Mouse (Mus musculus): ENCODE data around the gene Ctnnb1.

Ctnnb1 gene

DNA sequence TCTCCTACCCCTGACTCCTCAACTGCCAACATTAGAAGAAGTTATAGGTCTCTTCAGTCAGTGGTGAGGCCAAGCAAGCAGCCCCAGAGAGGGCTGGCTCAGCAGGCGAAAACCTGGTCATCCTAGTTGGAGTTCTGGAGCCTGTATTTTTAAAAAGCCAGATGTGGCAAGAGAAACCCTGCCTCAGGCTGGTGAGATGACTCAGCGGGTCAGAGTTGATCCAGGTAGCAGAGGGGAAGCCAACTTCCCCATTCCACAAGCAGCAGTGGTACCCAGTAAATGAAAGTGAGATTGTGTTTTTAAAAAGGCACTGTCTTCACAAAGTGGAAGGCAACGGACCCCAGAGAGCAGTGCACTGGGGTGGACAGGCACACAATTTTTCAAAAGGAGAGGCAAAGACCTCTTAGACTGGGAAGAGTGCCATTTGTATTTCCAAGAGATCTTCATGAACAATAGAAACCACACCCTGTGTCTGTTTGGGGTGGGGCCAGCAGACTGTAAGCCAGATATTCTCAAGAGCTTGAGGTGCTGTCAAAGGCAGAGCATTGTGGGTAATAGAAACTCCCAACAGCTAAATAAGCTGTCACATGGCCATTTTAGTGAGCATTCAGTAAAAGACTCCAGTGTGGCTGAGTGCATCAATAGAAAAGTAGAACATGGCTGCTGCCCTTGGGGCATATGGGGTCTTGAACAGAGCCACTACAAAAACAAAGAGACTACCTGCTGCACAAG lies 33.1 kb downstream of the Ctnnb1 start:
- DNase-seq (ENCODE audit: low spot score in 2 of 2) = no peak

- no peak for DNase-seq (ENCODE audit: low spot score in 2 of 2)
These were observed 34.1 kb downstream of the Ctnnb1 start for GRCm38 (mm10) chr9:120963104-120963503.

DNA sequence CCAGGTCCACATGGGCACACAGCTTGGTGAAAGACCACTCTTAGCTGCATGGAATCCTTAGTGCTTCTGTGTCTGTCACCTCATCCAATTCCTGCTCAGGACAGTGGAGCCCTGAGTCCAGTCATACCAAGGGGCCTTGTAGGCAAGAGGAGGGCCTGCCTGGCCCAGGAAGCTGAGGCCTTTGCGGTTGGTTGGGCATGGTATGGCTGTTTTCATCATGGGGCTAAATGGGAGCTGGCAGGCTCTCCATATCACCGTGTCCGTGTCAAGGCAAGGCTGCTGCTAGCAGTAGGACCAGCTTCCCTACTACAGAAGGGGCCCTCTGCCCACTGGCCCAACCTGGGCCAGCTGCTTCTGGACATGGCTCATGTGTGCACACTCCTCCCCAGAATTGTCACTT lies 34.7 kb downstream of the Ctnnb1 start:
- no peak for DNase-seq (ENCODE audit: low spot score in 2 of 2)

- no peak for DNase-seq (ENCODE audit: low spot score in 2 of 2)
These were observed 35.2 kb downstream of the Ctnnb1 start for GRCm38 (mm10) chr9:120964224-120964623.

GRCm38 (mm10) chr9:120965007-120965406 lies 36.0 kb downstream of the Ctnnb1 start:
- no peak for DNase-seq (ENCODE audit: low spot score in 2 of 2)

DNA sequence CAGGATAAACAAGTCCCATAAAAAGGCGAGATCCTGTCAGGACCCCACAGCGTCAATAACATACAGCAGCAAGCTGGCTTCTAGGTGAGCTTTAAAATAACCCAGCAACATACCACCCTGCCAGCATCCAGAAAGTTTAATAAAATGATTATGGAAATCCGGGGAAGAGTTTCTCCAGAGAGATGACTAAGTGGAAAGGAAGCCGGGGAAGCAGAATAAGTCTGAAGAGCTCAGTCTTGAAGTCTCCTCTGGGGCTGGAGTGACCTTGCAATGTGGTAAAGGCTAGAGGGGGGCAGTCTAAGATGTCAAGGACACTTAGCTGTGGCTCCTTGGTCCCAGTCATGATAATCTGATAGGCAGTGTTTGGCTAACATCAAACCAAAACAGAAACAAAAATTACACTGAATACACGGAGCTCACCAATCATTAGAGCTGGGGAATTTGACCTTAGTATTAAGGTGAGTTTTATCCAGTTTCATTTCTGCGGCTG lies 44.1 kb downstream of the Ctnnb1 start:
- no peak for DNase-seq (ENCODE audit: low spot score in 2 of 2)

- DNase-seq (ENCODE audit: low spot score in 2 of 2) = no peak
These were observed 45.2 kb downstream of the Ctnnb1 start for GRCm38 (mm10) chr9:120974209-120974608.

DNA sequence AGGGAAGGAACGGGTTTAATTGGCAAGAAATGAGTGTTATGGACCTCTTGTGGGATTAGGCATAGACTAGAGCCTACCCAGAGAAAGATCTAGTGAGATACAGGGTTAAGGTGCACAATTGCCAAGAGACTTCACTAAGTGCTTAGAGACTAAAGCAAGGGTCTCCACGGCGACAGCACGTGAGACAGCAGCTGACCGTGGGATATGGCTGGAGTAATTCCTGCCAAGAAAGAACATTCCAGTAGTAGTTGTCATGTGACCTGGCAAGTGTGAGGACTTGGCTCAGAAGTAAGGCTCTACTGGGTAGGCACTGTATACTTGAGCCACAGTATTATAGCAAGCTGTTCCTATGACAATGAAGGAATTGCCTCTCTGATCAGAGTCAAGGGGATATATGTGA lies 47.1 kb downstream of the Ctnnb1 start:
- no peak for DNase-seq (ENCODE audit: low spot score in 2 of 2)

DNA sequence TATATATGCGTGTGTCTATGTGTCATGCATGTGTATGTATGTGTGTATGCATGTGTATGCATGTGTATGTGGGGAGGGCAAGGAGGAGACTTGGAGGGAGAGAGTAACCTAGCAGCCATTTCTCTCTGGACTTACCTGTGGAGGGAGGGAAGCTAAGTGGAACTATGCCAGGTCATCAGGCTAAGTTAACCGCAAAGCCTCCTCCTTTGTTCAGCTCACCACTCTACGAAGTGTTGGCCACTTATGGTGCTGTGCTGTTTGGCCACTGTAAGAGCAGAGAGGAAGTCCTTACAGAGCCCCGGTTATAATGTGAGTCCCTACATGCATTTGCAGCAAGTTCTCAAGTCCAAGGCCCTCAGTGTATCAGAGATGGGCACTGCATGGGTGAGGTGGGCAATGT lies 47.8 kb downstream of the Ctnnb1 start:
- DNase-seq (ENCODE audit: low spot score in 2 of 2) = no peak

- DNase-seq (ENCODE audit: low spot score in 2 of 2) = no peak
These were observed 52.8 kb downstream of the Ctnnb1 start for GRCm38 (mm10) chr9:120981777-120982176.

GRCm38 (mm10) chr9:120983849-120984248 lies 54.8 kb downstream of the Ctnnb1 start:
- no peak for DNase-seq (ENCODE audit: low spot score in 2 of 2)

DNA sequence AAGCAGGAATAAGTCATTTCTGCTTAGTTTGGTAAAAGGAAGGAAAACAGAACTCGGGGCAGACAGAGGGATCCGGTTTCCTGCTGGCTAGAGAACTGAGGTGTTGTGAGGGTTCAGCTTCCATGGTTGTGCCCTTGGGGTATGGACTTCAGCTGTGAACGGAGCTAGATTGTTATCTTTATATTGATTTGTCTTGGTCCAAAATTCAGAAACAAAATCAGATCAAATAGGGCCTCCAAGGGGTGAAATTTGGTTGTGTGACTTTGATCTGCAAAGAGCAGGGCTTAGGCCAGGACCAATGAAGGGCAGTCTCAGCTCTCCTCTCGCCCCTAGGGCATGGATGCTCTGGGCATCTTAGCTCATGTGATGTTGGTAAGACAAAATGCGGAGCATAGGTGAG lies 55.5 kb downstream of the Ctnnb1 start:
- no peak for DNase-seq (ENCODE audit: low spot score in 2 of 2)

GRCm38 (mm10) chr9:120985009-120985408 lies 56.0 kb downstream of the Ctnnb1 start:
- no peak for DNase-seq (ENCODE audit: low spot score in 2 of 2)

DNA sequence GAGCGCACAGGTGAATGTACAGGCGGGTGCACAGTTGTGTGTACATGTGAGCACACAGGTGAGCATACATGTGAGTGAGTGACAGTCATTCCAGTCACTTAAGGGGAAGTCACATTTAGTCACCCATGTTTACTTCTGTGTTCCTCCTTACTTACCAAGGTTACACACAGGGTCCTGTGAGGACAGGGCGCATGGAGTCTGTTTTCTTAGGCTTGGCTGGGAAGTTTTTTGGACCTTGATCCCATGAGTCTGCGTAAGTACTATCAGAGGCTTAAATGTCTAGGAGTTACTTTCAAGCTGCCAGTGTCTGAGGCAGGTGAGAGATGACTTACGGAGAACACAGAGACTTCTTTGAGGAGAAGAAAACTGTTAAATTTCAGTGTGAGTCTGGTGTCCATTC lies 56.5 kb downstream of the Ctnnb1 start:
- no peak for DNase-seq (ENCODE audit: low spot score in 2 of 2)

- DNase-seq (ENCODE audit: low spot score in 2 of 2) = no peak
These were observed 57.2 kb downstream of the Ctnnb1 start for GRCm38 (mm10) chr9:120986255-120986654.

- no peak for DNase-seq (ENCODE audit: low spot score in 2 of 2)
These were observed 58.0 kb downstream of the Ctnnb1 start for GRCm38 (mm10) chr9:120986994-120987393.

DNA sequence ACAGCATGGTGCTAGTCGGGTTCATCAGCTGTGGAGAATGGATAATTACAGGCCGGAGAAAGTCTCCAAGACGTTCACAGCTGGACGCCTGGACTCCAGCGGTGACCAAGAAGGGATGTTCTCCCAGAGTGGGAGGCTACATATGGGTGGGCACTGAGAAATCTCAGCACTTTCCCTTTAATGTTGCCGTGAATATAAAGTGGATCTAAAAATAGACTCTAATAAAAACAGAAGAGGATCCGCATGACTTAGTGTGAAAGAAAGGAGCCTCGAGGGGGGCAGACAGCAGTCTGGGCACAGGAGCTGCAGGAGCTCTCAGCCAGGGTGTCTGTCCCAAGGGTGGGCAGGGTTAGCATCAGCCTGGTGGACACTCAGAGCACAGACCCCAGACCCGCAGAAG lies 59.1 kb downstream of the Ctnnb1 start:
- DNase-seq (ENCODE audit: low spot score in 2 of 2) = no peak

GRCm38 (mm10) chr9:120989806-120990700 lies 61.0 kb downstream of the Ctnnb1 start:
- DNase-seq (ENCODE audit: low spot score in 2 of 2) = no peak

DNA sequence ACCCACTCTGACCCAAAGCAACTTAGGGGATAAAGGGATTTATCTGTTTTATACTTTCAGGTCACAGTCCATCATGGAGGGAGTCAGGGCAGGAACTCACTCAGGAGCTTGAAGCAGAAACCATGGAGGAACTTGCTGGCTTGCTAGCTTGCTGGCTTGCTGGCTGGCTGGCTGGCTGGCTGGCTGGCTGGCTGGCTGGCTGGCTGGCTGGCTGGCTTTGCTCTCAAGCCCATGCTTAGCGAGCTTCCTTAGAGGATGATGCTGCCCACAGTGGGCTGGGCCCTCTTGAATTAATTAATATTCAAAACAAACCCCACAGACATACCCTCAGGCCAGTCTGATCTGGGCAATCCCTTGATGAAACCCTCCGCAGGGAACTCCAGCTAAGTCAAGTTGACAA lies 62.8 kb downstream of the Ctnnb1 start:
- DNase-seq (ENCODE audit: low spot score in 2 of 2) = no peak

GRCm38 (mm10) chr9:120993004-120993403 lies 64.0 kb downstream of the Ctnnb1 start:
- no peak for DNase-seq (ENCODE audit: low spot score in 2 of 2)

- DNase-seq (ENCODE audit: low spot score in 2 of 2) = no peak
These were observed 65.5 kb downstream of the Ctnnb1 start for GRCm38 (mm10) chr9:120994223-120995155.

DNA sequence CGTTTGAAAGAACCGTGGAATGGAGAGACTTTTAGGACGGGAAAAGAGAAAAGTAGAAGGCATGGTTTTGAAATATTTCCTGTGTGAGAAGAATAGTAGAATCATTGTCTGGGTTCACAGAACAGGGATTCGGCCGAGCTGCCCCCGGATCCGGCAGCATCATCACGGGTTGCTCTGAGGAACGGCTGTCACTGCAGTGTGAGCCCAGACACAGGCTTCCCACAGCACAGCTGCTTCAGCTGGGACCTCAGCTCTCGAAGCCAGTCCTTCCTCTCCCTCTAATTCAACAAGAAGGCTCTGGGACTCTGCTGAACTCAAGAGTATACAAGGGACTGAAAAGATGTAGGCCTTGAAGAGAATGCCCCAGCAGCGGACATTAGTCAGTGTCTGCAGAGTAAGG lies 69.7 kb downstream of the Ctnnb1 start:
- peak in 1 of 2 experiments; percentile 22 for DNase-seq (ENCODE audit: low spot score in 2 of 2)
